Mouse (Mus musculus) ES-Bruce4 (cell line): ENCODE measurements around the gene Hist2h4.
"Not testable (repeated sequence)": the region's sequence is repeated elsewhere in the genome, so short reads cannot be mapped to it uniquely, and the experiment has no call there.

ENCODE experiments used
- CTCF ChIP-seq: IDR thresholded peaks from one replicate; pipeline ENCODE4 v1.8.1; 2011; ENCODE audit warnings: low read depth, low read length
- POLR2A ChIP-seq: IDR thresholded peaks from one replicate; pipeline ENCODE4 v1.8.1; 2011; ENCODE audit warnings: low read length; ENCODE audit not compliant: insufficient read depth

GRCm38 (mm10) chr3:96238954-96239793 lies 23.9 kb downstream of the Hist2h4 start, which contains the start of gene Hist2h3c2:
- TF ChIP-seq POLR2A, CTCF: not testable (repeated sequence)
